In genomic region chr3:20057306-20058196, GRCm38 (mm10) we compare ENCODE assay signal across 8 mouse cellular contexts. TPM values are rescaled to one million over a fixed set of nuclear protein-coding genes. Genes with fewer than 3 reads are reported as not detected.
DNase-seq lines count a peak whose midpoint lies in the region; ATAC-seq and TF ChIP-seq lines count a peak whose summit lies in the region.

Hltf (plus strand) TSS chr3:20057811.

- peak within 1 kb of the TSS; percentile 63 for H3K4me2 ChIP-seq in embryonic facial prominence, embryonic 15.5 days (replicated peaks)
- H3K4me2 ChIP-seq in limb, embryonic 14.5 days (replicated peaks; ENCODE audit: low read depth, low read length, severe bottlenecking) = peak within 1 kb of the TSS; percentile 45
- H3K4me2 ChIP-seq in midbrain, postnatal 0 days (ENCODE audit: low read depth, low read length, poor library complexity, severe bottlenecking) = peak within 1 kb of the TSS; percentile 63

- H3K9me3 ChIP-seq in embryonic facial prominence, embryonic 15.5 days (replicated peaks) = no peaks in the 10 kb centered on the region
- H3K9me3 ChIP-seq in limb, embryonic 14.5 days (ENCODE audit: control insufficient read depth, low read length) = no peaks in the 10 kb centered on the region
- no peaks in the 10 kb centered on the region for H3K9me3 ChIP-seq in midbrain, postnatal 0 days (ENCODE audit: low read length)

- peak; percentile 53; the same call in 1 of the 2 replicates for TF ChIP-seq POLR2A in bone marrow, adult 2 months (IDR thresholded peaks at IDR 0.05; ENCODE audit: borderline replicate concordance, control insufficient read depth, low read depth, low read length)
- no peak; the same call in 1 of the 2 replicates for TF ChIP-seq POLR2A in limb, embryonic 14.5 days (IDR thresholded peaks at IDR 0.05; ENCODE audit: borderline replicate concordance, extremely low read depth, insufficient read depth, insufficient read length)

- H3K4me3 ChIP-seq in bone marrow, adult 2 months (replicated peaks; ENCODE audit: control insufficient read depth, low read depth, low read length) = peak within 1 kb of the TSS; percentile 73
- peak within 1 kb of the TSS; percentile 92 for H3K4me3 ChIP-seq in embryonic facial prominence, embryonic 15.5 days (replicated peaks)
- H3K4me3 ChIP-seq in limb, embryonic 14.5 days (replicated peaks; ENCODE audit: low read length) = peak within 1 kb of the TSS; percentile 69
- peak within 1 kb of the TSS; percentile 77 for H3K4me3 ChIP-seq in midbrain, postnatal 0 days (ENCODE audit: low read depth, low read length)

- TF ChIP-seq CTCF in bone marrow, adult 2 months (IDR thresholded peaks at IDR 0.05; ENCODE audit: control insufficient read depth, insufficient read depth, low read length) = peak; percentile 11; the same call in 1 of the 2 replicates
- no peak for TF ChIP-seq CTCF in midbrain, postnatal 0 days (IDR thresholded peaks at IDR 0.05)

- peaks cover 3% of the 10 kb centered on the region; the same call in 1 of the 2 replicates for H3K36me3 ChIP-seq in embryonic facial prominence, embryonic 15.5 days
- H3K36me3 ChIP-seq in limb, embryonic 14.5 days (ENCODE audit: control insufficient read depth, insufficient read depth, low read length) = peaks cover 5% of the 10 kb centered on the region
- no peaks in the 10 kb centered on the region for H3K36me3 ChIP-seq in midbrain, postnatal 0 days (ENCODE audit: insufficient read depth, low read length)

- H3K27ac ChIP-seq in bone marrow, adult 2 months (ENCODE audit: control insufficient read depth, insufficient read depth, low read depth, low read length, poor library complexity) = peak within 1 kb of the TSS; percentile 27
- H3K27ac ChIP-seq in embryonic facial prominence, embryonic 15.5 days (replicated peaks) = peak within 1 kb of the TSS; percentile 75; the same call in 1 of the 2 replicates
- peak within 1 kb of the TSS; percentile 80 for H3K27ac ChIP-seq in limb, embryonic 14.5 days (replicated peaks; ENCODE audit: low read depth, low read length)
- peak within 1 kb of the TSS; percentile 85 for H3K27ac ChIP-seq in midbrain, postnatal 0 days (ENCODE audit: low read depth, low read length)

- peak within 1 kb of the TSS; percentile 54 for H3K9ac ChIP-seq in embryonic facial prominence, embryonic 15.5 days
- H3K9ac ChIP-seq in limb, embryonic 14.5 days (ENCODE audit: low read depth, low read length, severe bottlenecking) = peak within 1 kb of the TSS; percentile 71
- peak within 1 kb of the TSS; percentile 76 for H3K9ac ChIP-seq in midbrain, postnatal 0 days (replicated peaks; ENCODE audit: low read length, poor library complexity, severe bottlenecking)

- DNase-seq in 416B (ENCODE audit: low read depth) = peak; percentile 97
- DNase-seq in heart, adult 8-10 months (ENCODE audit: low spot score) = peak; percentile 98
- DNase-seq in kidney, adult 9 months = peak; percentile 98
- DNase-seq in limb, embryonic 14.5 days (ENCODE audit: low spot score) = peak; percentile 95
- DNase-seq in midbrain, postnatal 0 days (ENCODE audit: low spot score) = peak; percentile 96
- peak; percentile 82 to 85 for DNase-seq in spleen, postnatal 14 days (ENCODE audit: low spot score in 2 of 2)

- ATAC-seq in embryonic facial prominence, embryonic 15.5 days (ENCODE audit: insufficient number of reproducible peaks, low FRiP score, low TSS enrichment, low read depth) = peak; percentile 100
- ATAC-seq in limb, embryonic 14.5 days (ENCODE audit: low FRiP score, low read depth) = peak; percentile 100
- ATAC-seq in midbrain, postnatal 0 days (ENCODE audit: low FRiP score) = peak; percentile 100

- H3K4me1 ChIP-seq in bone marrow, adult 2 months (ENCODE audit: control insufficient read depth, insufficient read depth, low read length) = no peaks in the 10 kb centered on the region; the same call in 1 of the 2 replicates
- H3K4me1 ChIP-seq in embryonic facial prominence, embryonic 15.5 days = peaks cover 6% of the 10 kb centered on the region
- H3K4me1 ChIP-seq in limb, embryonic 14.5 days (ENCODE audit: control insufficient read depth, insufficient read depth, low read length) = 0 out of 2 replicates have a peak, but pooled peaks cover 2% of the 10 kb centered on the region
- H3K4me1 ChIP-seq in midbrain, postnatal 0 days (ENCODE audit: insufficient read depth, low read length) = no peaks in the 10 kb centered on the region

- no peaks in the 10 kb centered on the region for H3K27me3 ChIP-seq in embryonic facial prominence, embryonic 15.5 days
- no peaks in the 10 kb centered on the region for H3K27me3 ChIP-seq in limb, embryonic 14.5 days (ENCODE audit: control insufficient read depth, insufficient read depth, low read length)
- H3K27me3 ChIP-seq in midbrain, postnatal 0 days (ENCODE audit: insufficient read depth, low read length) = no peaks in the 10 kb centered on the region

- WGBS in bone marrow, adult 2 months = under 1% methylated on average over 49 of the region's 54 CpGs
- WGBS in embryonic facial prominence, embryonic 15.5 days = under 1% methylated on average over 46 of the region's 54 CpGs
- WGBS in limb, embryonic 14.5 days = under 1% methylated on average over 53 of the region's 54 CpGs
- WGBS in midbrain, postnatal 0 days = under 1% methylated on average over 49 of the region's 54 CpGs

RNA-seq across cellular contexts. Expression of gene Hltf, which starts in this region (rescaled TPM):
- polyA plus RNA-seq in bone marrow, adult 2 months (2011; ENCODE audit: insufficient read depth, insufficient read length, low replicate concordance, missing spikeins) = 14.5 and 17.8 TPM in 2 replicates
- polyA plus RNA-seq in embryonic facial prominence, embryonic 15.5 days (2015; fragmentation: Nextera tagmentation; extraction: Ambion mirVana) = 15.4 and 16.3 TPM in 2 replicates
- total RNA-seq in heart, adult 8-10 months (2022) = 10 to 100 TPM in 3 of 4 experiments, 1 to 10 TPM in 1; 8.4 to 16.7 (median 11.6) TPM
- 12.9 and 13.0 TPM in 2 replicates for polyA plus RNA-seq in limb, embryonic 14.5 days (2012; rRNA removed)
- polyA plus RNA-seq in limb, embryonic 14.5 days (2014; fragmentation: Nextera tagmentation; extraction: Ambion mirVana) = 18.5 and 19.0 TPM in 2 replicates
- 12.6 and 13.5 TPM in 2 replicates for total RNA-seq in midbrain, postnatal 0 days (2014; rRNA removed)
- polyA plus RNA-seq in midbrain, postnatal 0 days (2015; fragmentation: Nextera tagmentation; extraction: Ambion mirVana) = 6.3 and 8.1 TPM in 2 replicates

Comparison
In these comparisons a context has a peak if more than half of its experiments do, and no peak if none do; other contexts are left out.
1. Peak in every context shown above with its lines: DNase-seq, ATAC-seq, H3K4me3 ChIP-seq and H3K27ac ChIP-seq.
2. H3K27ac ChIP-seq: peak in every context shown above with its lines; median percentile 85 in midbrain, postnatal 0 days; 80 in limb, embryonic 14.5 days; 75 in embryonic facial prominence, embryonic 15.5 days; 27 in bone marrow, adult 2 months.